Mouse (Mus musculus) embryonic facial prominence, embryonic 13.5 days (tissue): Measurements from ENCODE around the gene Iscu. TPM values are rescaled to one million over a fixed set of nuclear protein-coding genes. Genes with fewer than 3 reads are reported as not detected.
"Not testable (repeated sequence)": the region's sequence is repeated elsewhere in the genome, so short reads cannot be mapped to it uniquely, and the experiment has no call there.

Experiments used
- ATAC-seq: fragments of 200-750 bp; cut with Nextera tagmentation; 2 replicates; pipeline ENCODE4 v1.8.0; 2017; ENCODE audit warnings: low read depth; ENCODE audit not compliant: insufficient number of reproducible peaks, insufficient read depth, low FRiP score, low TSS enrichment
- H3K27ac ChIP-seq: fragments of 300-500 bp; sonication (generic); 2 replicates; pipeline ENCODE4 v1.5.1; 2015; ENCODE audit warnings: moderate library complexity, mild to moderate bottlenecking, inconsistent platforms
- H3K27me3 ChIP-seq: fragments of 300-500 bp; sonication (generic); 2 replicates; pipeline ENCODE4 v1.6.1; 2015; ENCODE audit warnings: mild to moderate bottlenecking, inconsistent platforms
- H3K36me3 ChIP-seq: fragments of 300-500 bp; sonication (generic); 2 replicates; pipeline ENCODE4 v1.6.1; 2015; ENCODE audit warnings: mild to moderate bottlenecking, inconsistent platforms
- H3K4me1 ChIP-seq: fragments of 300-500 bp; sonication (generic); 2 replicates; pipeline ENCODE4 v1.6.1; 2015; ENCODE audit warnings: inconsistent platforms
- H3K4me2 ChIP-seq: fragments of 300-500 bp; sonication (generic); 2 replicates; pipeline ENCODE4 v1.6.1; 2015; ENCODE audit warnings: moderate library complexity, mild to moderate bottlenecking, inconsistent platforms
- H3K4me3 ChIP-seq: fragments of 300-500 bp; sonication (generic); 2 replicates; pipeline ENCODE4 v1.5.1; 2015; ENCODE audit warnings: mild to moderate bottlenecking, inconsistent platforms
- H3K9ac ChIP-seq: fragments of 300-500 bp; sonication (generic); 2 replicates; pipeline ENCODE4 v1.6.1; 2015; ENCODE audit warnings: mild to moderate bottlenecking, inconsistent platforms
- H3K9me3 ChIP-seq: fragments of 300-500 bp; sonication (generic); 2 replicates; pipeline ENCODE4 v1.6.1; 2016; ENCODE audit warnings: inconsistent platforms
- WGBS: fragments of 180-500 bp; shearing (Covaris S2); methylation state at CpG from one replicate; pipeline ENCODE4 v1.1.7; 2015; ENCODE audit warnings: mixed read lengths; 5-methylcytosine and 5-hydroxymethylcytosine counted together
- polyA plus RNA-seq: library from polyadenylated mRNA; unstranded; fragments of >200 nt; fragmentation: Nextera tagmentation; extraction: Ambion mirVana; gene quantifications from 2 replicates; pipeline ENCODE4 v1.2.1, GENCODE M21; 2015

Iscu gene
- polyA plus RNA-seq, 1 experiment from 2014 or later: 101 TPM

- no peak overlapping the region for H3K4me2 ChIP-seq
- 0 out of 2 replicates have a peak overlapping the region, but pooled peaks have one; percentile 68 for H3K27ac ChIP-seq
- peaks cover 38% of the 10 kb centered on the region for H3K36me3 ChIP-seq
- peaks cover 45% of the 10 kb centered on the region for H3K4me1 ChIP-seq
- no peak overlapping the region for H3K9ac ChIP-seq
- WGBS: 68% methylated on average over 5 of the region's 5 CpGs
- ATAC-seq: no peak
- H3K27me3 ChIP-seq: no peaks in the 10 kb centered on the region; the same call in 1 of the 2 replicates
- no peaks in the 10 kb centered on the region for H3K9me3 ChIP-seq
- H3K4me3 ChIP-seq: no peak overlapping the region
These were observed 7.0 kb downstream of the Iscu start for GRCm38 (mm10) chr5:113779569-113779968.

DNA sequence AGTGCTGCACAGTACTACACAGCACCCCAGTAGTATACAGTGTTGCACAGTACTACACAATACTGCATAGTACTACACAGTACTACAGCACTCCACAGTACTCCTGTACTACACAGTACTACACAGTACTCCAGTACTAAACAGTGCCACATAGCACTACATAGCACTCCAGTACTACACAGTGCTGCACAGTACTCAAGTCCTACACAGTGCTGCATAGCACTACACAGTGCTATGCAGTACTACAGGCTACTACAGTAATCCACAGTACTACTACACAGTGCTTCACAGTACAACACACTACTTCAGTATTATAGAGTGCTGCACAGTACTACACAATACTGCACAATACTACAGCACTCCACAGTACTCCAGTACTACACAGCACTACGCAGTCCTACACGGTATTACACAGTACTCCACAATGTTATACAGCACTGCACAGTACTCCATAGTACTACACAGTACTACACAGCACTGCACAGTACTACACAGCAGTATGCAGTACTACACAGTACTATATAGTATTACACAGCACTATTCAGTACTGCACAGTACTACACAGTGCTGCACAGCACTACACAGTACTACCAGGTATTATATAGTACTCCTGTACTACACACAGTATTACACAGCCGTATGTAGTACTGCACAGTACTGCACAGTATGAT lies 7.7 kb downstream of the Iscu start:
- peaks cover 31% of the 10 kb centered on the region for H3K36me3 ChIP-seq
- peaks cover 45% of the 10 kb centered on the region for H3K4me1 ChIP-seq
- H3K27me3 ChIP-seq: no peaks in the 10 kb centered on the region; the same call in 1 of the 2 replicates
- no peaks in the 10 kb centered on the region for H3K9me3 ChIP-seq
- 95% methylated on average over 3 of the region's 3 CpGs for WGBS
- no peak overlapping the region for H3K9ac ChIP-seq
- H3K4me3 ChIP-seq: no peak overlapping the region
- H3K27ac ChIP-seq: no peak overlapping the region
- peak; percentile 49; the same call in 1 of the 2 replicates for ATAC-seq
- H3K4me2 ChIP-seq: no peak overlapping the region

GRCm38 (mm10) chr5:113780763-113781162 lies 8.2 kb downstream of the Iscu start:
- 94% methylated on average over 5 of the region's 5 CpGs for WGBS
- no peak for ATAC-seq
- H3K9ac ChIP-seq: no peak overlapping the region

GRCm38 (mm10) chr5:113781254-113781653 lies 8.7 kb downstream of the Iscu start:
- ATAC-seq: no peak
- H3K27me3 ChIP-seq: no peaks in the 10 kb centered on the region; the same call in 1 of the 2 replicates
- H3K4me1 ChIP-seq: peaks cover 45% of the 10 kb centered on the region
- peaks cover 21% of the 10 kb centered on the region for H3K36me3 ChIP-seq
- no peak overlapping the region for H3K4me2 ChIP-seq
- no peak overlapping the region for H3K4me3 ChIP-seq
- H3K9ac ChIP-seq: no peak overlapping the region
- WGBS: 60% methylated on average over 7 of the region's 7 CpGs
- H3K27ac ChIP-seq: peak overlapping the region; percentile 28; the same call in 1 of the 2 replicates
- no peaks in the 10 kb centered on the region for H3K9me3 ChIP-seq

More at GRCm38 (mm10) chr5:113780763-113781162, 8.2 kb downstream of the Iscu start:
- H3K4me3 ChIP-seq: no peak overlapping the region
- no peaks in the 10 kb centered on the region; the same call in 1 of the 2 replicates for H3K27me3 ChIP-seq
- H3K36me3 ChIP-seq: peaks cover 26% of the 10 kb centered on the region
- no peak overlapping the region for H3K4me2 ChIP-seq
- peaks cover 45% of the 10 kb centered on the region for H3K4me1 ChIP-seq
- no peaks in the 10 kb centered on the region for H3K9me3 ChIP-seq
- peak overlapping the region; percentile 28; the same call in 1 of the 2 replicates for H3K27ac ChIP-seq

- Histone ChIP-seq H3K4me2 (no peak overlapping the region), H3K36me3 (peaks cover 14% of the 10 kb centered on the region), H3K9me3 (no peaks in the 10 kb centered on the region), H3K9ac (no peak overlapping the region), H3K27me3 (no peaks in the 10 kb centered on the region; the same call in 1 of the 2 replicates), H3K27ac (no peak overlapping the region), H3K4me3 (no peak overlapping the region), H3K4me1 (peaks cover 48% of the 10 kb centered on the region)
- WGBS: 83% methylated on average over 7 of the region's 7 CpGs
- no peak for ATAC-seq
These were observed 9.3 kb downstream of the Iscu start for GRCm38 (mm10) chr5:113781875-113782274.

GRCm38 (mm10) chr5:113782624-113783023 lies 10.1 kb downstream of the Iscu start:
- H3K27me3 ChIP-seq: no peaks in the 10 kb centered on the region; the same call in 1 of the 2 replicates
- ATAC-seq: no peak
- peaks cover 7% of the 10 kb centered on the region for H3K36me3 ChIP-seq
- no peak overlapping the region for H3K4me2 ChIP-seq
- peak overlapping the region; percentile 92 for H3K27ac ChIP-seq
- 0 out of 2 replicates have a peak overlapping the region, but pooled peaks have one; percentile 52 for H3K9ac ChIP-seq
- peaks cover 53% of the 10 kb centered on the region for H3K4me1 ChIP-seq
- no peaks in the 10 kb centered on the region for H3K9me3 ChIP-seq
- H3K4me3 ChIP-seq: no peak overlapping the region
- 84% methylated on average over 7 of the region's 7 CpGs for WGBS

GRCm38 (mm10) chr5:113783581-113784001 lies 11.0 kb downstream of the Iscu start:
- no peak for ATAC-seq
- Histone ChIP-seq H3K4me2 (peak overlapping the region; percentile 41), H3K36me3 (no peaks in the 10 kb centered on the region), H3K9ac (peak overlapping the region; percentile 52), H3K4me3 (no peak overlapping the region), H3K9me3 (no peaks in the 10 kb centered on the region), H3K27me3 (no peaks in the 10 kb centered on the region; the same call in 1 of the 2 replicates), H3K4me1 (peaks cover 55% of the 10 kb centered on the region), H3K27ac (peak overlapping the region; percentile 92)
- 4% methylated on average over 12 of the region's 12 CpGs for WGBS

DNA sequence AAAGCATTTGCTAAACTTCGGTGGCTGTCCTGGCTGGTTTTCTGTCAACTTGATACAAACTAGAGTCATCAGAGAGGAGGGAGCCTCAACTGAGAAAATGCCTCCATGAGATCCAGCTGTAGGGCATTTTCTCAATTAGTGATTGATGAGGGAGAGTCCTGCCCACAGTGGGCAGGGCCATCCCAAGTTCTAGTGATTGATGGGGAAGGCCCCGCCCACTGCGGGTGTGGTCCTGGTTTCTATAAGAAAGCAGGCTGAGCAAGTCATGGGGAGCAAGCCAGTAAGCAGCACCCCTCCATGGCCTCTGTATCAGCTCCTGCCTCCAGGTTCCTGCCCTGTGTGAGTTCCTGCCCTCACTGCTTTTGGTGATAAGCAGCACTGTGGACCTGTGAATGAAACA lies 11.6 kb downstream of the Iscu start:
- peak overlapping the region; percentile 52; the same call in 1 of the 2 replicates for H3K9ac ChIP-seq
- WGBS: 27% methylated on average over 3 of the region's 3 CpGs
- ATAC-seq, H3K9me3 ChIP-seq, H3K36me3 ChIP-seq, H3K4me3 ChIP-seq, H3K27me3 ChIP-seq: not testable (repeated sequence)
- H3K4me2 ChIP-seq: peak overlapping the region; percentile 41
- peaks cover 57% of the 10 kb centered on the region for H3K4me1 ChIP-seq
- H3K27ac ChIP-seq: peak overlapping the region; percentile 92

- no peak overlapping the region for H3K27ac ChIP-seq
- H3K4me3 ChIP-seq: no peak overlapping the region
- no peaks in the 10 kb centered on the region for H3K36me3 ChIP-seq
- H3K4me1 ChIP-seq: peaks cover 61% of the 10 kb centered on the region
- H3K27me3 ChIP-seq: no peaks in the 10 kb centered on the region; the same call in 1 of the 2 replicates
- H3K9ac ChIP-seq: 0 out of 2 replicates have a peak overlapping the region, but pooled peaks have one; percentile 2
- WGBS: 78% methylated on average over 5 of the region's 5 CpGs
- ATAC-seq: no peak
- no peak overlapping the region for H3K4me2 ChIP-seq
- no peaks in the 10 kb centered on the region for H3K9me3 ChIP-seq
These were observed 14.4 kb downstream of the Iscu start for GRCm38 (mm10) chr5:113786985-113787384.

DNA sequence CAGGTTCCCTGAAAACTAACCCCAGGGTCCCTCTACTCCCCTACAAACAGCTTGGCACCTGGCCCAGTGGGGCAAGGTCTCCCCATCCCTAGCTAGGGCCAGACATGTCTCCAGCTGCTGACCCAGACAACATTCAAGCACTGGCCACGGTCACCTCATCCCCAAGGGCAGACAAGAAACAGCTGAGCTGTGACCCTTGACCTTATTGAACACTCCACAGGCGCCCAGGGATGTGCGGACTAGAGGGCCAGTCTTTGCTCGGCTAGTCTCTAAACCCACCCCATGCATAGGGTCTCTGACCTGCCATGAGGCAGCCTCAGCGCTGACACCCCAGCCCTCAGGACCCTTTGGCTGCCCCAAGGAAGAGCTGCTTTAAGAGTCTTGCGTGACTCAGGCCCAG lies 16.1 kb downstream of the Iscu start:
- ATAC-seq: no peak
- 34% methylated on average over 6 of the region's 6 CpGs for WGBS

GRCm38 (mm10) chr5:113789075-113789788 lies 16.7 kb downstream of the Iscu start:
- no peak overlapping the region for H3K9ac ChIP-seq
- no peak overlapping the region for H3K4me3 ChIP-seq
- peaks cover 60% of the 10 kb centered on the region for H3K4me1 ChIP-seq
- H3K27me3 ChIP-seq: no peaks in the 10 kb centered on the region
- peaks cover 16% of the 10 kb centered on the region for H3K36me3 ChIP-seq
- H3K27ac ChIP-seq: peak overlapping the region; percentile 89
- no peaks in the 10 kb centered on the region for H3K9me3 ChIP-seq
- peak; percentile 35; the same call in 1 of the 2 replicates for ATAC-seq
- WGBS: 17% methylated on average over 7 of the region's 7 CpGs
- H3K4me2 ChIP-seq: peak overlapping the region; percentile 11; the same call in 1 of the 2 replicates

More for the DNA sequence above, 16.1 kb downstream of the Iscu start:
- Histone ChIP-seq H3K36me3 (peaks cover 10% of the 10 kb centered on the region), H3K9ac (no peak overlapping the region), H3K4me2 (no peak overlapping the region), H3K4me1 (peaks cover 61% of the 10 kb centered on the region), H3K4me3 (no peak overlapping the region), H3K27me3 (no peaks in the 10 kb centered on the region), H3K27ac (peak overlapping the region; percentile 89), H3K9me3 (no peaks in the 10 kb centered on the region)
